Mouse (Mus musculus) intestine, embryonic 14.5 days (tissue): ENCODE data around the gene Asb13. TPM values are rescaled to one million over a fixed set of nuclear protein-coding genes. Genes with fewer than 3 reads are reported as not detected.
A peak's percentile ranks its signal among the peaks of the same experiment; 100 is the strongest.

Experiments used
- ATAC-seq: fragments of 200-750 bp; cut with Nextera tagmentation; replicated peaks from 2 replicates; pipeline ENCODE4 v1.8.0; 2017; ENCODE audit warnings: low read depth, moderate number of reproducible peaks, moderate TSS enrichment, moderate library complexity; ENCODE audit not compliant: low FRiP score, low TSS enrichment
- DNase-seq: peaks from one replicate; pipeline ENCODE4 v3.0.0-alpha.2; 2018; ENCODE audit warnings: low spot score
- H3K27ac ChIP-seq: fragments of 300-500 bp; sonication (generic); 2 replicates; pipeline ENCODE4 v1.5.1; 2014; ENCODE audit warnings: low read depth, mild to moderate bottlenecking, control low read depth
- H3K27me3 ChIP-seq: fragments of 300-500 bp; sonication (generic); replicated peaks from 2 replicates; pipeline ENCODE4 v1.6.1; 2014; ENCODE audit warnings: low read length, control low read depth; ENCODE audit not compliant: control insufficient read depth, insufficient read depth
- H3K36me3 ChIP-seq: fragments of 300-500 bp; sonication (generic); 2 replicates; pipeline ENCODE4 v1.6.1; 2014; ENCODE audit warnings: low read length, control low read depth; ENCODE audit not compliant: control insufficient read depth, insufficient read depth
- H3K4me1 ChIP-seq: fragments of 300-500 bp; sonication (generic); replicated peaks from 2 replicates; pipeline ENCODE4 v1.6.1; 2014; ENCODE audit warnings: low read length, control low read depth, mixed read lengths; ENCODE audit not compliant: control insufficient read depth, insufficient read depth
- H3K4me2 ChIP-seq: fragments of 300-500 bp; sonication (generic); 2 replicates; pipeline ENCODE4 v1.6.1; 2014; ENCODE audit warnings: low read length
- H3K4me3 ChIP-seq: fragments of 300-500 bp; sonication (generic); 2 replicates; pipeline ENCODE4 v1.5.1; 2014; ENCODE audit warnings: low read depth, low read length, control low read depth, mixed read lengths
- H3K9ac ChIP-seq: fragments of 300-500 bp; sonication (generic); 2 replicates; pipeline ENCODE4 v1.6.1; 2014; ENCODE audit warnings: mild to moderate bottlenecking, low read length
- H3K9me3 ChIP-seq: fragments of 300-500 bp; sonication (generic); 2 replicates; pipeline ENCODE4 v1.6.1; 2016; ENCODE audit warnings: low read length, control low read depth; ENCODE audit not compliant: control insufficient read depth
- WGBS: fragments of 180-500 bp; shearing (Covaris S2); extraction: QIAGEN DNeasy Blood & Tissue Kit; methylation state at CpG from one replicate; pipeline ENCODE4 v1.1.7; 2014; 5-methylcytosine and 5-hydroxymethylcytosine counted together
- polyA plus RNA-seq: library from polyadenylated mRNA; unstranded; fragments of >200 nt; fragmentation: Nextera tagmentation; extraction: Ambion mirVana; gene quantifications from 2 replicates; pipeline ENCODE4 v1.2.1, GENCODE M21; 2014

The Asb13 gene
- polyA plus RNA-seq = 8.5 and 12.3 TPM in 2 replicates

GRCm38 (mm10) chr13:3633895-3634811, at the start of gene Asb13:
TSS of gene Asb13 (plus strand) at chr13:3634032.
- Histone ChIP-seq H3K27me3 (no peaks in the 10 kb centered on the region), H3K9ac (peak within 1 kb of the TSS; percentile 64), H3K9me3 (no peaks in the 10 kb centered on the region), H3K4me3 (peak within 1 kb of the TSS; percentile 69), H3K27ac (no peak within 1 kb of the TSS), H3K4me2 (peak within 1 kb of the TSS; percentile 72), H3K36me3 (no peaks in the 10 kb centered on the region), H3K4me1 (peaks cover 9% of the 10 kb centered on the region)
- WGBS = under 1% methylated on average over 47 of the region's 47 CpGs
- ATAC-seq (peak; percentile 94), DNase-seq (peak; percentile 84)

- DNase-seq (no peak), ATAC-seq (no peak)
- Histone ChIP-seq H3K27ac (no peak overlapping the region), H3K36me3 (peaks cover 69% of the 10 kb centered on the region), H3K27me3 (no peaks in the 10 kb centered on the region), H3K4me1 (no peaks in the 10 kb centered on the region), H3K9ac (no peak overlapping the region), H3K4me2 (no peak overlapping the region), H3K9me3 (no peaks in the 10 kb centered on the region), H3K4me3 (no peak overlapping the region)
- WGBS = 88% methylated on average over 3 of the region's 3 CpGs
Measured at GRCm38 (mm10) chr13:3590789-3591188, 43.0 kb upstream of the Asb13 start.

- H3K4me1 ChIP-seq = no peaks in the 10 kb centered on the region
- no peaks in the 10 kb centered on the region for H3K9me3 ChIP-seq
- no peaks in the 10 kb centered on the region for H3K27me3 ChIP-seq
- peaks cover 66% of the 10 kb centered on the region for H3K36me3 ChIP-seq
- no peak overlapping the region for H3K27ac ChIP-seq
- no peak overlapping the region for H3K4me2 ChIP-seq
- H3K9ac ChIP-seq = no peak overlapping the region
- H3K4me3 ChIP-seq = no peak overlapping the region
- DNase-seq (no peak), ATAC-seq (no peak)
- WGBS = 85% methylated on average over 1 of the region's 1 CpGs
Measured at GRCm38 (mm10) chr13:3594311-3594710, 39.5 kb upstream of the Asb13 start.

- no peak overlapping the region for H3K4me2 ChIP-seq
- H3K9ac ChIP-seq = no peak overlapping the region
- ATAC-seq (no peak), DNase-seq (no peak)
- H3K4me1 ChIP-seq = no peaks in the 10 kb centered on the region
- H3K27ac ChIP-seq = no peak overlapping the region
- no peaks in the 10 kb centered on the region for H3K9me3 ChIP-seq
- 93% methylated on average over 6 of the region's 6 CpGs for WGBS
- H3K4me3 ChIP-seq = no peak overlapping the region
- no peaks in the 10 kb centered on the region for H3K27me3 ChIP-seq
- peaks cover 58% of the 10 kb centered on the region for H3K36me3 ChIP-seq
Measured at GRCm38 (mm10) chr13:3596232-3596631, 37.6 kb upstream of the Asb13 start.

- Histone ChIP-seq H3K27ac (no peak overlapping the region), H3K9me3 (peaks cover 3% of the 10 kb centered on the region; the same call in 1 of the 2 replicates), H3K4me2 (peak overlapping the region; percentile 66), H3K4me1 (no peaks in the 10 kb centered on the region), H3K36me3 (no peaks in the 10 kb centered on the region), H3K4me3 (peak overlapping the region; percentile 93), H3K27me3 (no peaks in the 10 kb centered on the region), H3K9ac (peak overlapping the region; percentile 82)
- no peak for DNase-seq
- ATAC-seq = no peak
- WGBS = 16% methylated on average over 8 of the region's 8 CpGs
Measured at GRCm38 (mm10) chr13:3609780-3610117, 24.1 kb upstream of the Asb13 start.

GRCm38 (mm10) chr13:3610118-3610794, 23.6 kb upstream of the Asb13 start:
- Histone ChIP-seq H3K9me3 (peaks cover 3% of the 10 kb centered on the region; the same call in 1 of the 2 replicates), H3K4me2 (peak overlapping the region; percentile 66), H3K9ac (peak overlapping the region; percentile 82), H3K27me3 (no peaks in the 10 kb centered on the region), H3K27ac (peak overlapping the region; percentile 95), H3K36me3 (no peaks in the 10 kb centered on the region), H3K4me3 (peak overlapping the region; percentile 93), H3K4me1 (no peaks in the 10 kb centered on the region)
- ATAC-seq (peak; percentile 56), DNase-seq (peak; percentile 84)
- under 1% methylated on average over 44 of the region's 50 CpGs for WGBS

- no peaks in the 10 kb centered on the region for H3K4me1 ChIP-seq
- under 1% methylated on average over 57 of the region's 58 CpGs for WGBS
- no peaks in the 10 kb centered on the region for H3K27me3 ChIP-seq
- H3K36me3 ChIP-seq = no peaks in the 10 kb centered on the region
- peak; percentile 99 for ATAC-seq
- peak within 1 kb of the TSS; percentile 82 for H3K9ac ChIP-seq
- peaks cover 3% of the 10 kb centered on the region; the same call in 1 of the 2 replicates for H3K9me3 ChIP-seq
- DNase-seq = peak; percentile 97
- peak within 1 kb of the TSS; percentile 95 for H3K27ac ChIP-seq
- H3K4me3 ChIP-seq = peak within 1 kb of the TSS; percentile 93
- peak within 1 kb of the TSS; percentile 66 for H3K4me2 ChIP-seq
Measured at GRCm38 (mm10) chr13:3610795-3611438, 22.9 kb upstream of the Asb13 start, which contains the start of gene Fam208b. TSS of gene Fam208b (minus strand) at chr13:3611108.

- Histone ChIP-seq H3K4me1 (no peaks in the 10 kb centered on the region), H3K9ac (no peak overlapping the region), H3K27me3 (no peaks in the 10 kb centered on the region), H3K4me2 (no peak overlapping the region), H3K9me3 (no peaks in the 10 kb centered on the region), H3K4me3 (no peak overlapping the region), H3K27ac (no peak overlapping the region), H3K36me3 (no peaks in the 10 kb centered on the region)
- DNase-seq (no peak), ATAC-seq (no peak)
- WGBS = 48% methylated on average over 3 of the region's 3 CpGs
Measured at GRCm38 (mm10) chr13:3627139-3627538, 6.7 kb upstream of the Asb13 start.
